Mouse (Mus musculus) MEL (cell line): Measurements from ENCODE around the gene Atad1. TPM values are rescaled to one million over a fixed set of nuclear protein-coding genes. Genes with fewer than 3 reads are reported as not detected.

Experiments
- DNase-seq: peaks from one replicate; pipeline ENCODE4 v3.0.0; 2011; ENCODE audit warnings: low read depth, low spot score
- H3K27ac ChIP-seq: 2 replicates; pipeline ENCODE4 v1.5.1; 2012; ENCODE audit warnings: low read depth, mild to moderate bottlenecking, control low read depth, low read length, moderate library complexity; ENCODE audit not compliant: control insufficient read depth
- H3K27me3 ChIP-seq, 2 experiments: fragments of 150-350 bp in 1 of 2; sonication (generic) in 1 of 2; 2 replicates each; pipeline ENCODE4 v1.6.1; 2012; ENCODE audit warnings: low read length in 2 of 2, mild to moderate bottlenecking in 2 of 2, improper control_type of control experiment in 1 of 2, moderate library complexity in 1 of 2; ENCODE audit not compliant: insufficient read depth in 2 of 2, control insufficient read depth in 1 of 2
- H3K36me3 ChIP-seq, 2 experiments: 2 replicates each; pipeline ENCODE4 v1.6.1; 2012 to 2014; ENCODE audit warnings: low read length in 2 of 2, improper control_type of control experiment in 1 of 2, inconsistent platforms in 1 of 2, mild to moderate bottlenecking in 1 of 2; ENCODE audit not compliant: insufficient read depth in 2 of 2, control insufficient read depth in 1 of 2
- H3K4me1 ChIP-seq, 2 experiments: fragments of 150-350 bp in 1 of 2; sonication (generic) in 1 of 2; 2 replicates each; pipeline ENCODE4 v1.6.1; 2012; ENCODE audit warnings: low read length in 2 of 2, improper control_type of control experiment in 1 of 2, mild to moderate bottlenecking in 1 of 2; ENCODE audit not compliant: insufficient read depth in 2 of 2, control insufficient read depth in 1 of 2
- H3K4me3 ChIP-seq, 2 experiments: fragments of 150-350 bp in 1 of 2; sonication (generic) in 1 of 2; 2 replicates each; pipeline ENCODE4 v1.5.1; 2012; ENCODE audit warnings: low read depth in 2 of 2, low read length in 2 of 2, mild to moderate bottlenecking in 2 of 2, moderate library complexity in 2 of 2, control low read depth in 1 of 2, improper control_type of control experiment in 1 of 2; ENCODE audit not compliant: control insufficient read depth in 1 of 2, insufficient read depth in 1 of 2
- H3K79me2 ChIP-seq: 2 replicates; pipeline ENCODE4 v1.6.1; 2012; ENCODE audit warnings: mild to moderate bottlenecking, low read length, moderate library complexity; ENCODE audit not compliant: control insufficient read depth, poor library complexity, insufficient read depth
- H3K9ac ChIP-seq: 2 replicates; pipeline ENCODE4 v1.6.1; 2012; ENCODE audit warnings: low read depth, mild to moderate bottlenecking, control low read depth, low read length, moderate library complexity; ENCODE audit not compliant: control insufficient read depth, poor library complexity, severe bottlenecking
- H3K9me3 ChIP-seq: fragments of 150-350 bp; sonication (generic); replicated peaks from 2 replicates; pipeline ENCODE4 v1.6.1; 2012; ENCODE audit warnings: mild to moderate bottlenecking, low read length, improper control_type of control experiment, moderate library complexity; ENCODE audit not compliant: insufficient read depth
- CHD2 ChIP-seq: IDR thresholded peaks from 2 replicates; pipeline ENCODE4 v1.6.1; 2011; ENCODE audit warnings: low read length, improper control_type of control experiment
- ELF1 ChIP-seq: IDR thresholded peaks from 2 replicates; pipeline ENCODE4 v1.6.1; 2014; ENCODE audit warnings: low read depth, mild to moderate bottlenecking, inconsistent platforms, low read length, improper control_type of control experiment, moderate library complexity
- ETS1 ChIP-seq: IDR thresholded peaks from 2 replicates; pipeline ENCODE4 v1.6.1; 2012; ENCODE audit warnings: low read depth, mild to moderate bottlenecking, inconsistent platforms, low read length, improper control_type of control experiment, moderate library complexity
- JUND ChIP-seq: IDR thresholded peaks from 2 replicates; pipeline ENCODE4 v1.6.1; 2011; ENCODE audit warnings: low read depth, mild to moderate bottlenecking, improper control_type of control experiment, low read length
- KAT2A ChIP-seq: conservative IDR thresholded peaks from 2 replicates; pipeline ENCODE4 v1.6.1; 2012; ENCODE audit warnings: low read depth, low read length, improper control_type of control experiment, inconsistent platforms
- MEF2A ChIP-seq: IDR thresholded peaks from 2 replicates; pipeline ENCODE4 v1.6.1; 2014; ENCODE audit warnings: low read depth, mild to moderate bottlenecking, inconsistent platforms, low read length, improper control_type of control experiment; ENCODE audit not compliant: poor library complexity, insufficient replicate concordance, severe bottlenecking; ENCODE audit errors: extremely low read depth
- MYB ChIP-seq: IDR thresholded peaks from 2 replicates; pipeline ENCODE4 v1.6.1; 2011; ENCODE audit warnings: mild to moderate bottlenecking, low read depth, low read length, improper control_type of control experiment
- POLR2AphosphoS5 ChIP-seq: IDR thresholded peaks from 2 replicates; pipeline ENCODE4 v1.6.1; 2012; ENCODE audit warnings: low read depth, borderline replicate concordance, mild to moderate bottlenecking, inconsistent platforms, low read length, moderate library complexity, mixed read lengths
- RCOR1 ChIP-seq: IDR thresholded peaks from 2 replicates; pipeline ENCODE4 v1.6.1; 2012; ENCODE audit warnings: low read depth, mild to moderate bottlenecking, inconsistent platforms, low read length, improper control_type of control experiment
- TCF12 ChIP-seq: IDR thresholded peaks from 2 replicates; pipeline ENCODE4 v1.6.1; 2014; ENCODE audit warnings: low read depth, mild to moderate bottlenecking, inconsistent platforms, low read length, improper control_type of control experiment, moderate library complexity
- UBTF ChIP-seq: IDR thresholded peaks from 2 replicates; pipeline ENCODE4 v1.6.1; 2012; ENCODE audit warnings: low read depth, mild to moderate bottlenecking, inconsistent platforms, low read length, improper control_type of control experiment, moderate library complexity, borderline replicate concordance; ENCODE audit not compliant: insufficient read depth
- USF2 ChIP-seq, 2 experiments: IDR thresholded peaks; 2 replicates each; pipeline ENCODE4 v1.6.1; 2011 to 2012; ENCODE audit warnings: improper control_type of control experiment in 2 of 2, low read length in 2 of 2, borderline replicate concordance in 1 of 2, inconsistent platforms in 1 of 2, low read depth in 1 of 2, mild to moderate bottlenecking in 1 of 2; ENCODE audit not compliant: insufficient read depth in 1 of 2
- ZKSCAN1 ChIP-seq: IDR thresholded peaks from 2 replicates; pipeline ENCODE4 v1.6.1; 2012; ENCODE audit warnings: low read depth, mild to moderate bottlenecking, inconsistent platforms, low read length, improper control_type of control experiment, moderate library complexity
- ZMIZ1 ChIP-seq: IDR thresholded peaks from 2 replicates; pipeline ENCODE4 v1.6.1; 2012; ENCODE audit warnings: low read depth, mild to moderate bottlenecking, inconsistent platforms, low read length, improper control_type of control experiment, moderate library complexity
- polyA plus RNA-seq, 2 experiments: library from polyadenylated mRNA; stranded (reverse) in 1 of 2; unstranded in 1 of 2; fragments of >175 nt in 1 of 2; fragments of >200 nt in 1 of 2; gene quantifications; 2 replicates each; pipeline versions ENCODE4 v1.2.1 to v1.2.4; 2012; ENCODE audit warnings: low replicate concordance in 2 of 2, low read depth in 1 of 2; ENCODE audit not compliant: insufficient read length in 2 of 2, insufficient read depth in 1 of 2, missing spikeins in 1 of 2
- total RNA-seq: library from RNA; depleted of rRNA; stranded (reverse); fragments of 300-350 nt; gene quantifications from 2 replicates; pipeline ENCODE4 v1.2.3, GENCODE M21; 2012

Atad1 gene
- total and polyA plus RNA-seq, 3 experiments = 35.8 to 48.4 TPM; not detected in 1

DNA sequence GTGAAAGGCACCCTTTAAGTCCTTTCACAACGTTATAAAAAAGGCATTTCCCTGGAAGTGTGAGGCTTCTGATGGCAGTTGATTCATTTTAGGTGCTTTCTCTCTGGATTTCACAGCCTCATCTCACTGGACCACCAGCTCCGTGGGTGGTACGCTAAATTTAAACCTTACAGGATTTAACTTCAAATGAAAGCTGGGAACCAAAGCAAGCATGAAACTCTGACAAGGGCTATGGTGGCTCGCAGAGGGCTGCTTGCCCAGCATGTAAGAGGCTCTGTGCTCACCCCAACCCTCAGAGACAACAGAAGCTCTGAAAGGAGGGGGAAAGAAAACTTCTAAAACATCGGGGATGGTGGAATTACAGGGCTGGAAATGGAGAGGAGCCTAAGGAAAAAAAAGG, 51.9 kb downstream of the Atad1 start:
- Histone ChIP-seq H3K9me3 (no peaks in the 10 kb centered on the region), H3K4me1 (peaks cover 0 to 2% of the 10 kb centered on the region in 2 experiments; a peak in 1 of 4 replicates), H3K27ac (no peak overlapping the region), H3K4me3 (no peak overlapping the region), H3K27me3 (no peaks in the 10 kb centered on the region), H3K79me2 (no peaks in the 10 kb centered on the region), H3K9ac (no peak overlapping the region), H3K36me3 (peaks cover 2 to 21% of the 10 kb centered on the region in 2 experiments)
- DNase-seq = no peak
- TF ChIP-seq MYB (no peak), USF2 (IDR thresholded peaks at IDR 0.05; ENCODE audit: borderline replicate concordance in 1 of 2, insufficient read depth in 1 of 2, low read depth in 1 of 2, low read length in 2 of 2) (no peak), RCOR1 (no peak), ZKSCAN1 (no peak), MEF2A (no peak), POLR2AphosphoS5 (no peak), ELF1 (no peak), UBTF (no peak), JUND (no peak)

DNA sequence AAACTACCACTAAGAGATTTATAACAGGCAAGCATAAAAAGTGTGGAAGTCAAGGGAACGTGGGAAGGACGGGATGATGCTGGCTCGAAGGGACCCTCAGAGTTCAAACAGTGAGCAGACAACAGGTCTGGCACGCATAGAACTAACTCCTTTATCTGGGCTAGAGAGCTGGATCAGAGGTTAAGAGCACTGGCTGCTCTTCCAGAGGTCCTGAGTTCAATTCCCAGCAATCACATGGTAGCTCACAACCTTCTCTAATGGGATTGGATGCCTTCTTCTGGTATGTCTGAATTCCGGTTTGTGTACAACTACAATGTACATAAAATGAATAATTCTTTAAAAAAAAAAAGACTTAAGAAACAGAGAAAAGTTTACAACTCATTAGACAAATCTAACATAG, 56.5 kb downstream of the Atad1 start:
- TF ChIP-seq RCOR1 = no peak
- TF ChIP-seq KAT2A = no peak
- no peak for TF ChIP-seq ETS1
- no peak for TF ChIP-seq CHD2
- TF ChIP-seq TCF12 = no peak
- TF ChIP-seq ZMIZ1 = no peak
- no peak for TF ChIP-seq UBTF
- no peak for TF ChIP-seq ZKSCAN1
- no peaks in the 10 kb centered on the region for H3K9me3 ChIP-seq
- peaks cover 11 to 32% of the 10 kb centered on the region in 2 experiments for H3K36me3 ChIP-seq

More for the DNA sequence above, 56.5 kb downstream of the Atad1 start:
- DNase-seq = no peak
- Histone ChIP-seq H3K79me2 (no peaks in the 10 kb centered on the region; the same call in 1 of the 2 replicates), H3K4me1 (peaks cover 2 to 3% of the 10 kb centered on the region in 2 experiments; a peak in 1 of 4 replicates), H3K27ac (no peak overlapping the region), H3K27me3 (no peaks in the 10 kb centered on the region), H3K4me3 (no peak overlapping the region), H3K9ac (no peak overlapping the region)
